Mouse (Mus musculus) G1E (cell line): Measurements from ENCODE around the gene Pgam5. TPM values are rescaled to one million over a fixed set of nuclear protein-coding genes. Genes with fewer than 3 reads are reported as not detected.

ENCODE experiments used
- ATAC-seq: 2 replicates; pipeline ENCODE4 v1.8.0; 2016; ENCODE audit warnings: mild to moderate bottlenecking; ENCODE audit not compliant: insufficient number of reproducible peaks, poor library complexity, low FRiP score, severe bottlenecking; ENCODE audit errors: extremely low read depth
- DNase-seq: peaks from one replicate; pipeline ENCODE4 v3.0.0; 2012; ENCODE audit warnings: low spot score
- H3K27me3 ChIP-seq: 2 replicates; pipeline ENCODE4 v1.6.1; 2012; ENCODE audit warnings: mild to moderate bottlenecking, low read length, inconsistent platforms; ENCODE audit not compliant: insufficient read depth
- H3K36me3 ChIP-seq: replicated peaks from 2 replicates; pipeline ENCODE3; 2012; ENCODE audit warnings: mild to moderate bottlenecking, inconsistent platforms
- H3K4me1 ChIP-seq: 2 replicates; pipeline ENCODE4 v1.6.1; 2012; ENCODE audit warnings: low read depth, low read length, inconsistent platforms, mixed read lengths; ENCODE audit not compliant: insufficient read depth
- H3K4me3 ChIP-seq: 2 replicates; pipeline ENCODE4 v1.5.1; 2012; ENCODE audit warnings: low read depth, mild to moderate bottlenecking, inconsistent platforms, low read length, moderate library complexity, mixed read lengths
- H3K9me3 ChIP-seq: replicated peaks from 2 replicates; pipeline ENCODE4 v1.6.1; 2012; ENCODE audit warnings: inconsistent platforms
- CTCF ChIP-seq: IDR thresholded peaks from 2 replicates; pipeline ENCODE4 v1.5.1; 2012; ENCODE audit warnings: low read depth, low read length, inconsistent platforms, mixed read lengths
- GATA1 ChIP-seq: IDR thresholded peaks from 2 replicates; pipeline ENCODE4 v1.6.1; 2012; ENCODE audit warnings: borderline replicate concordance, low read length, inconsistent platforms, mixed read lengths
- GATA2 ChIP-seq: IDR thresholded peaks from 2 replicates; pipeline ENCODE4 v1.6.1; 2012; ENCODE audit warnings: low read depth, low read length, inconsistent platforms, borderline replicate concordance
- POLR2AphosphoS5 ChIP-seq: IDR thresholded peaks from 2 replicates; pipeline ENCODE4 v1.6.1; 2012; ENCODE audit warnings: low read depth, low read length, inconsistent platforms; ENCODE audit not compliant: insufficient replicate concordance
- TAL1 ChIP-seq: conservative IDR thresholded peaks from 2 replicates; pipeline ENCODE4 v1.6.1; 2012; ENCODE audit warnings: low read depth, low read length, inconsistent platforms, mixed read lengths
- polyA plus RNA-seq: library from polyadenylated mRNA; stranded (reverse); fragments of >175 nt; gene quantifications from 2 replicates; pipeline ENCODE4 v1.2.3, GENCODE M21; 2012
- total RNA-seq, 2 experiments: library from RNA; stranded (forward) in 1 of 2; stranded (reverse) in 1 of 2; fragments of 200-1000 nt in 1 of 2; fragments of >200 nt in 1 of 2; fragmentation: Nextera tagmentation in 1 of 2; gene quantifications; 2 replicates each; pipeline ENCODE4 v1.2.3; 2014 to 2017

Gene Pgam5
- total and polyA plus RNA-seq, 3 experiments, result 23.8 to 67.0 (median 52.8) TPM

GRCm38 (mm10) chr5:110287084-110287475, 17.4 kb upstream of the Pgam5 start:
- ATAC-seq (no peak), DNase-seq (no peak)
- H3K4me3 ChIP-seq, result peak overlapping the region; percentile 63
- peaks cover 55% of the 10 kb centered on the region for H3K36me3 ChIP-seq
- no peaks in the 10 kb centered on the region for H3K9me3 ChIP-seq
- H3K4me1 ChIP-seq, result peaks cover 59% of the 10 kb centered on the region
- peak; percentile 91; the same call in 1 of the 2 replicates for TF ChIP-seq GATA2
- no peak for TF ChIP-seq CTCF
- H3K27me3 ChIP-seq, result no peaks in the 10 kb centered on the region

GRCm38 (mm10) chr5:110286446-110287083, 16.9 kb upstream of the Pgam5 start:
- Histone ChIP-seq H3K9me3 (no peaks in the 10 kb centered on the region), H3K4me3 (peak overlapping the region; percentile 86), H3K27me3 (no peaks in the 10 kb centered on the region), H3K4me1 (peaks cover 55% of the 10 kb centered on the region), H3K36me3 (peaks cover 51% of the 10 kb centered on the region)
- ATAC-seq (0 out of 2 replicates have a peak, but pooled peaks have one; percentile 5), DNase-seq (no peak)
- TF ChIP-seq GATA2, result no peak
- TF ChIP-seq GATA1, result no peak
- TF ChIP-seq TAL1, result no peak
- no peak for TF ChIP-seq POLR2AphosphoS5
- TF ChIP-seq CTCF, result no peak

- peak within 1 kb of the TSS; percentile 86 for H3K4me3 ChIP-seq
- no peaks in the 10 kb centered on the region for H3K9me3 ChIP-seq
- TF ChIP-seq GATA1, result no peak
- no peak for TF ChIP-seq CTCF
- TF ChIP-seq GATA2, result no peak
- TF ChIP-seq POLR2AphosphoS5, result no peak
- TF ChIP-seq TAL1, result no peak
- peaks cover 50% of the 10 kb centered on the region for H3K36me3 ChIP-seq
- DNase-seq (peak; percentile 96), ATAC-seq (peak; percentile 91)
- peaks cover 50% of the 10 kb centered on the region for H3K4me1 ChIP-seq
- no peaks in the 10 kb centered on the region for H3K27me3 ChIP-seq
Measured at GRCm38 (mm10) chr5:110285770-110286445, 16.2 kb upstream of the Pgam5 start, which contains the start of the genes Pxmp2 and Pole. Gene Pxmp2 (minus strand): TSS chr5:110286186. Gene Pole (plus strand): TSS chr5:110286306.

- Histone ChIP-seq H3K27me3 (no peaks in the 10 kb centered on the region), H3K36me3 (peaks cover 48% of the 10 kb centered on the region), H3K9me3 (no peaks in the 10 kb centered on the region), H3K4me3 (peak overlapping the region; percentile 86), H3K4me1 (peaks cover 44% of the 10 kb centered on the region)
- ATAC-seq, result no peak
- TF ChIP-seq CTCF, result no peak
- no peak for TF ChIP-seq TAL1
- DNase-seq, result no peak
Measured at GRCm38 (mm10) chr5:110285156-110285555, 15.4 kb upstream of the Pgam5 start.

GRCm38 (mm10) chr5:110284536-110284935, 14.8 kb upstream of the Pgam5 start:
- TF ChIP-seq GATA1, result no peak
- TF ChIP-seq CTCF, result peak; percentile 70
- DNase-seq (peak; percentile 49), ATAC-seq (peak; percentile 32; the same call in 1 of the 2 replicates)
- H3K9me3 ChIP-seq, result no peaks in the 10 kb centered on the region
- H3K27me3 ChIP-seq, result no peaks in the 10 kb centered on the region
- H3K36me3 ChIP-seq, result peaks cover 43% of the 10 kb centered on the region
- H3K4me3 ChIP-seq, result peak overlapping the region; percentile 86
- peaks cover 38% of the 10 kb centered on the region for H3K4me1 ChIP-seq

GRCm38 (mm10) chr5:110281984-110282383, 12.3 kb upstream of the Pgam5 start:
- no peak for DNase-seq

More at GRCm38 (mm10) chr5:110281984-110282383, 12.3 kb upstream of the Pgam5 start:
- no peak for TF ChIP-seq POLR2AphosphoS5
- H3K4me1 ChIP-seq, result peaks cover 18% of the 10 kb centered on the region
- no peak for ATAC-seq
- H3K4me3 ChIP-seq, result no peak overlapping the region
- no peaks in the 10 kb centered on the region for H3K27me3 ChIP-seq
- no peaks in the 10 kb centered on the region for H3K9me3 ChIP-seq
- peaks cover 39% of the 10 kb centered on the region for H3K36me3 ChIP-seq
